Mouse (Mus musculus): ENCODE results near the gene Szt2. TPM values are rescaled to one million over a fixed set of nuclear protein-coding genes. Genes with fewer than 3 reads are reported as not detected.

Gene Szt2
- polyA plus RNA-seq, 1 experiment from 2014 or later = 4.7 TPM

DNA sequence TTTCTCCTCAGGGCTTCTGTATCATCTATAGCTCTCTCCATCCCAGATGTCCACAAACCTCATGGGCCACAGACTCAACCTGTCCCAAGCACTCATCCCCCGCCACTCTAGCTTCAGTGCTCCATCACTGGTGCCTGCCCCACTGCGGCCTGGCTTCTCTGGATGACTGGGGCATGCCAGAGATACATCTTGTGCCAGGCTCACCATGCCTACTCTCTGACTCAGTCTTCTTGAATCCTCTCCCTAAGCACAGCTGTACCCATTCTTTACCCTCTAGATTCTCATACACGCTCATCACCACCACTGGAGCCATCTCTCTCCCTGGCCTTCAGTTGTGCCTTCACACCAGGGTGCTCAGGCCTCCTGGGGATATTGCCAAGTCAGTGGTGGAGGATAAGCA, 45.1 kb downstream of the Szt2 start:
- ATAC-seq = no peak
- Histone ChIP-seq H3K36me3 (ENCODE audit: control insufficient read depth, insufficient read depth, low read length) (peaks cover 17% of the 10 kb centered on the region), H3K4me2 (ENCODE audit: low read depth, low read length) (no peak overlapping the region)

DNA sequence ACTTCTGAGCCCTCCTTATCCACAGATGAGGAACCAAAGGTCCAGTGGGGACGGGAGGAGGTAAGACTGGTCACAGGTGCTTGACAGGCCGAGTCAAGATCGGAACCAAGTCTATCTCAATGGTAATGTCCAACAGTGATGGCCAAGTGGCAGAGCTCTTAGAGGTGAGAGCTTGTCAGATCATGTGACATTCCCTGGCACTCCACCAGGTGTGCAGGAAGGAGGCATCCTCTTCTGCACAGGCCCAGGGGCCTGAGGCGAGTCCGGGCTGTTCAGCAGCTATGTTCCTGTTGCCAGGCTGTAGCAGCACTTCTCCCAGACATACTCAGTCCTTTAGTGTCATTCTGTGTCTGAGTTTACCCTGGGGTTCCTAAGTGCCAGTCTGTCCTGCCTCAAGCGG, 46.2 kb downstream of the Szt2 start:
- H3K36me3 ChIP-seq (ENCODE audit: control insufficient read depth, insufficient read depth, low read length) = peaks cover 17% of the 10 kb centered on the region
- no peak overlapping the region for H3K4me2 ChIP-seq (ENCODE audit: low read depth, low read length)
- ATAC-seq = no peak
- H3K27ac ChIP-seq (ENCODE audit: low read length) = no peak overlapping the region
- H3K9me3 ChIP-seq (ENCODE audit: control insufficient read depth, low read length) = no peaks in the 10 kb centered on the region
- H3K4me1 ChIP-seq (ENCODE audit: control insufficient read depth, insufficient read depth, low read length) = peaks cover 8% of the 10 kb centered on the region
- H3K9ac ChIP-seq (ENCODE audit: low read depth, low read length) = no peak overlapping the region
- no peak overlapping the region for H3K4me3 ChIP-seq (ENCODE audit: low read length)
- 91% methylated on average over 6 of the region's 6 CpGs for WGBS
- H3K27me3 ChIP-seq (replicated peaks; ENCODE audit: control insufficient read depth, insufficient read depth, low read length) = no peaks in the 10 kb centered on the region

More for the DNA sequence above, 45.1 kb downstream of the Szt2 start:
- 96% methylated on average over 3 of the region's 3 CpGs for WGBS
- Histone ChIP-seq H3K9me3 (ENCODE audit: control insufficient read depth, low read length) (no peaks in the 10 kb centered on the region), H3K9ac (ENCODE audit: low read depth, low read length) (no peak overlapping the region), H3K27ac (ENCODE audit: low read length) (no peak overlapping the region), H3K4me1 (ENCODE audit: control insufficient read depth, insufficient read depth, low read length) (peaks cover 8% of the 10 kb centered on the region), H3K4me3 (ENCODE audit: low read length) (no peak overlapping the region), H3K27me3 (replicated peaks; ENCODE audit: control insufficient read depth, insufficient read depth, low read length) (no peaks in the 10 kb centered on the region)

DNA sequence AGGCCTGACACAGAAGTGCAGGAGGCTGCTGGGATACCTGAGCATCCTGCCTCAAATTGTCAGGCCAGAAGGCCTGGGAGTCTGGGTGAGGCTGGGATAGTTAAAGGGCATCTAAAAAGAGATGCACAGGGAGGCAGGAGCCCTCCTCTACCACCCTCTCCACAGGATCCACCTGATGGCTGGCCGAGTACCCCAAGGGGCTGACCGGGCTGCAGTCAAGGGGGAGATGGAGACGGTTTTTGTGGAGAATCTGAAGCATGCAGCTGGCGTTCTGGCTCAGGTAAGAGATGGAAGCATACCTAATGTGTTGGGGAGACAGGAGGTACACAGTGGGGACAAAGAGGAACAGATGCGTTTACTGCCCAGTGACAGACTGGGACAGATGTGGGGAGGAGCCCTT, 47.6 kb downstream of the Szt2 start:
- 0 out of 2 replicates have a peak overlapping the region, but pooled peaks have one; percentile 0 for H3K9ac ChIP-seq (ENCODE audit: low read depth, low read length)
- H3K27me3 ChIP-seq (replicated peaks; ENCODE audit: control insufficient read depth, insufficient read depth, low read length) = no peaks in the 10 kb centered on the region
- H3K4me1 ChIP-seq (ENCODE audit: control insufficient read depth, insufficient read depth, low read length) = peaks cover 8% of the 10 kb centered on the region
- no peak overlapping the region for H3K4me3 ChIP-seq (ENCODE audit: low read length)
- 82% methylated on average over 5 of the region's 5 CpGs for WGBS
- no peaks in the 10 kb centered on the region for H3K9me3 ChIP-seq (ENCODE audit: control insufficient read depth, low read length)
- H3K36me3 ChIP-seq (ENCODE audit: control insufficient read depth, insufficient read depth, low read length) = peaks cover 17% of the 10 kb centered on the region
- no peak overlapping the region for H3K27ac ChIP-seq (ENCODE audit: low read length)
- H3K4me2 ChIP-seq (ENCODE audit: low read depth, low read length) = no peak overlapping the region
- no peak for ATAC-seq

DNA sequence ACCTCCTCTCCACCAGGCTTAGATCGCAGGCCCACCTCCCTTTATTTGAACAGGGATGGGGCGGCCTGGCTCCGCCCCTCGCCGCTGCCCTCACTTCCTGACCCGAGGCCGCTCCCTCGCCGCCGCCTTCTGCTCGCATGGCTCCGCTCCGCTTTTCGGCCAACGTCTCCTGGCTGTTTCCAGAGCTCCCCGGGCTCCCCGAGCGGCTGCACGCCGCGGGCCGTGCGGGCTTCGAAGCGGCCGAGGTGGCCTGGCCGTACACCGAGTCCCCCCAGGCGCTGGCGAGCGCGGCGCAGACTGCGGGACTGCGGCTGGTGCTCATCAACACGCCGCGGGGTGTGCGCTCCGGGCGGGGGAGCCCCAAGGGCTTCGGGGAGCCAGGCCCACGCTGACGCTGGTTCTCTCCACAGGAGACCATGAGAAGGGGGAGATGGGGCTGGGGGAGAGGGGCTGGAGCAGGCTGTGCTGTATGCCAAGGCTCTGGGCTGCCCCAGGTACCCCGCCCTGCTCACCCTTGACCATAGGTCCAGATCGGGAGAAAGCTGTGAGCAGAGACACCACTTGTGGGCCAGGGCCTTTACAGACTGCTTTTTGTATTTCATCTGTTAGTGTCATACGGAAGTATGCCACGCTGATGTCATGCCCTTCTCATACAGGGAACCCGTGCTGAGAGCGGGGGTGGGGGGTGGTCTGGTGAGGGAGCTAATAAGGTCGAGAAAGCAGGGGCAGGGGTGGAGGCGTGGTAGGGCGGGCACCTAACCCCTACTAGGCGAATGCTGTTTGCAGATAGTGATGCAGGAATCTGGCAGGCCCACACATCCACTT, 49.0 kb downstream of the Szt2 start:
- ATAC-seq = peak; percentile 79
- peaks cover 8% of the 10 kb centered on the region for H3K4me1 ChIP-seq (ENCODE audit: control insufficient read depth, insufficient read depth, low read length)
- peak overlapping the region; percentile 95 for H3K9ac ChIP-seq (ENCODE audit: low read depth, low read length)
- H3K27ac ChIP-seq (ENCODE audit: low read length) = peak overlapping the region; percentile 92
- no peaks in the 10 kb centered on the region for H3K9me3 ChIP-seq (ENCODE audit: control insufficient read depth, low read length)
- H3K4me2 ChIP-seq (ENCODE audit: low read depth, low read length) = peak overlapping the region; percentile 91
- peak overlapping the region; percentile 83 for H3K4me3 ChIP-seq (ENCODE audit: low read length)
- 1% methylated on average over 54 of the region's 54 CpGs for WGBS
- H3K27me3 ChIP-seq (replicated peaks; ENCODE audit: control insufficient read depth, insufficient read depth, low read length) = no peaks in the 10 kb centered on the region
- peaks cover 17% of the 10 kb centered on the region for H3K36me3 ChIP-seq (ENCODE audit: control insufficient read depth, insufficient read depth, low read length)

DNA sequence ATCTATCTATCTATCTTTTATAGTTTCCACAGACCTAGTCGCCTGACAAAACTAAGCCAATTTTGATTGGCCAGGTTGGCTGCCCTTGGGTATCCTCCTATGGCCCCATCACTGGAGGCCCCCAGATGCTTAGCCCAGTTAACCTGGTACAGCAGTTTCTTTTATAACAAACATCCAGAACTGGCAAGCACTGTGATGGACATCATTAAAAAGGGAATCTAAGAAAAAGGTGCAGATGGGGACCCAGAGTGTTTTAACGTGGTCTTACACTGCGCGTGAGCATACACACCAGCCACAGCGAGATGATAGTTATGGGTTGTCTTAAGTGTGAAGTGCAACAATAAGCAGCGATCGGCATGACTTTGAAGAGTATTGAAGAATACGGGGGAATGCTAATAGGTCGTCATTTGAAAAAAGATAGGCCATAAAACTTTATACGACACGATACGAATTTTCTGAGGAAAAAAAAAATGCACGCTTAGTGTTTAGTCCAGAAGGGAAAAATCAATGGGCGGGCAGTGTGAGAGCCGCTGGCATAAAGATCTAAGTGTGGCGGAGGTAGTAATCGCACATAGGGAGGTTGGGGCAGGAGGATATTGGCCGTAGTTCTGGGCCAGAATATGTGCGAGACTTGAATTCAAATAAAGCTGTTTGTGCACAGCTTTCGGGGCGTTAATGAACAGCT, 49.7 kb downstream of the Szt2 start:
- ATAC-seq = peak; percentile 38
- no peaks in the 10 kb centered on the region for H3K9me3 ChIP-seq (ENCODE audit: control insufficient read depth, low read length)

DNA sequence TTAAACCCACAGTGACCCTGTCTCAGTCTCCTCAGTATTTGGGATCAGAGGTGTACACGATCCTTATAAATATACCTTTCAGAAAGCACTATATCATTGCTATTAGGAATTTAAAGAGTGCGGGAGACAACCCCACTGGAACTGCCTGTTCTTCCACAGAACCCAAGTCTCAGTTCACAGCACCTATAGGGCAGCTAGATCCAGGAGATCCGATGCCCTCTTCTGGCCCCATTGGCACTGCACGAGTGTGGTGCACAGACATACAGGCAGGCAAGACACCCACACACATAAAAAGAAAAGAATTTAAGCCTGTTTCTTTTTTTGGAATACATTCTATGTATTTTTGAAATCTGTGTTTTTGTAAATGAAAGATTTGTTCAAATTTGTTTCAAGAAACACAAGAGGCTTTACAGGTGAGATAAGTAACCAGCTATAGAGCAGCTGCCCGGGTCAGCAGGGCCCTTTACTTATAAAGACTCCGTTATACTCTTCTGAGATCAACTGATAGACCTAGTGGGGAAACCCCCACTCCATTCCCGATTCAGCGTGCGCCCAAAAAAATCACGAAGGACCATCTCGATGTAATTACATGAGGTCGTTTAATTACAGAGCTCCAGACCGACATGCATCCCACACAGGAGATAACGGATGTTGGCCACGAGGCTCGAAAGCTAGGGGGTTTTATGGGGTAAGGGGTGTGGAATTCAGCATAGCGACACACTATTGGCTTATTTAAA, 50.7 kb downstream of the Szt2 start:
- no peak overlapping the region for H3K27ac ChIP-seq (ENCODE audit: low read length)
- 80% methylated on average over 17 of the region's 17 CpGs for WGBS
- ATAC-seq = no peak

More for the DNA sequence above, 49.7 kb downstream of the Szt2 start:
- Histone ChIP-seq H3K9ac (ENCODE audit: low read depth, low read length) (peak overlapping the region; percentile 95), H3K4me2 (ENCODE audit: low read depth, low read length) (peak overlapping the region; percentile 91), H3K27ac (ENCODE audit: low read length) (peak overlapping the region; percentile 92), H3K4me3 (ENCODE audit: low read length) (peak overlapping the region; percentile 83), H3K36me3 (ENCODE audit: control insufficient read depth, insufficient read depth, low read length) (peaks cover 14% of the 10 kb centered on the region), H3K4me1 (ENCODE audit: control insufficient read depth, insufficient read depth, low read length) (peaks cover 8% of the 10 kb centered on the region), H3K27me3 (replicated peaks; ENCODE audit: control insufficient read depth, insufficient read depth, low read length) (no peaks in the 10 kb centered on the region)
- 11% methylated on average over 21 of the region's 21 CpGs for WGBS

DNA sequence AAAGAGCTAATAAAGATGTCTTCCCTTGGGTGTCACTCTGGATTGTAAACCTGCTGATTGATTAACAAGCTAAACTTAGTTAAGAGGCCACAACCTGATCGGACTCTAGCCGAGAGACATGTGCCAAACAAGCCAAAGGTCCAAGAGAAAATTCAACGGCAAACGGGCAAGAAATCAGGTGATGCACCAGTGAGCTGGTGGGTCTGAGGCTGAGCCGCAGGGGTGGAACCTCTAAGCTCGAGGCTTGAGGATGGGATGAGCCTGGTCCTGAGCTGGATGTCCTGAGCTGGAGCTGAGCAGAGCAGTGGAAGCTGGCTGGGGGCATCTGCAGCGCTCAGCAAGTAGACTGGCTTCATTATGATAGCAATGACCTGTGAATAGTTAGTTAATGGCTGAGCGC, 51.6 kb downstream of the Szt2 start:
- Histone ChIP-seq H3K36me3 (ENCODE audit: control insufficient read depth, insufficient read depth, low read length) (no peaks in the 10 kb centered on the region), H3K27me3 (replicated peaks; ENCODE audit: control insufficient read depth, insufficient read depth, low read length) (no peaks in the 10 kb centered on the region), H3K9ac (ENCODE audit: low read depth, low read length) (no peak overlapping the region), H3K4me1 (ENCODE audit: control insufficient read depth, insufficient read depth, low read length) (peaks cover 8% of the 10 kb centered on the region), H3K4me3 (ENCODE audit: low read length) (no peak overlapping the region), H3K9me3 (ENCODE audit: control insufficient read depth, low read length) (no peaks in the 10 kb centered on the region), H3K4me2 (ENCODE audit: low read depth, low read length) (no peak overlapping the region), H3K27ac (ENCODE audit: low read length) (peak overlapping the region; percentile 57)
- ATAC-seq = peak; percentile 2; the same call in 1 of the 2 replicates
- 72% methylated on average over 8 of the region's 8 CpGs for WGBS

More for the DNA sequence above, 50.7 kb downstream of the Szt2 start:
- H3K4me3 ChIP-seq (ENCODE audit: low read length) = no peak overlapping the region
- no peaks in the 10 kb centered on the region for H3K27me3 ChIP-seq (replicated peaks; ENCODE audit: control insufficient read depth, insufficient read depth, low read length)
- H3K9ac ChIP-seq (ENCODE audit: low read depth, low read length) = no peak overlapping the region
- peaks cover 8% of the 10 kb centered on the region for H3K4me1 ChIP-seq (ENCODE audit: control insufficient read depth, insufficient read depth, low read length)
- H3K36me3 ChIP-seq (ENCODE audit: control insufficient read depth, insufficient read depth, low read length) = peaks cover 6% of the 10 kb centered on the region; the same call in 1 of the 2 replicates
- no peak overlapping the region for H3K4me2 ChIP-seq (ENCODE audit: low read depth, low read length)
- no peaks in the 10 kb centered on the region for H3K9me3 ChIP-seq (ENCODE audit: control insufficient read depth, low read length)

DNA sequence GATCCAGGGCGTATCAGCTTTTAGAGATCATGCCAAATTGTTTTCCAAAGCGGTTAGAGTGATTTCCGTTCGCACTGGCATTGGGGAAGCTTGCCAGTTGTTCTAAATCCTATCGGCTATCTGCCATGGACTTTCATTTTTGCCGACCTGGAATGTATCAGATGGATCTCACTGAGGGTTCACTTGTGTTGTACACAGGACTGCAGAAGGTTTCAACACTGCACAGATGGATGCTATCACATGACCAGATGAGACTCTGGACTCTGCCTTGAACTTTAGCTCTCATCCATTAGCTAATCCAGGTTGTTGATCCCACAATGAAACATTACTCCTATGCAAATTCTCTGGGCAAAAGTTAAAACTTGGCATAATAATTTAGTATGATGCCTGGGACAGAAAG, 52.3 kb downstream of the Szt2 start:
- Histone ChIP-seq H3K27ac (ENCODE audit: low read length) (peak overlapping the region; percentile 57; the same call in 1 of the 2 replicates), H3K4me1 (ENCODE audit: control insufficient read depth, insufficient read depth, low read length) (peaks cover 8% of the 10 kb centered on the region), H3K4me3 (ENCODE audit: low read length) (no peak overlapping the region), H3K9ac (ENCODE audit: low read depth, low read length) (no peak overlapping the region), H3K27me3 (replicated peaks; ENCODE audit: control insufficient read depth, insufficient read depth, low read length) (no peaks in the 10 kb centered on the region), H3K36me3 (ENCODE audit: control insufficient read depth, insufficient read depth, low read length) (no peaks in the 10 kb centered on the region), H3K4me2 (ENCODE audit: low read depth, low read length) (no peak overlapping the region), H3K9me3 (ENCODE audit: control insufficient read depth, low read length) (no peaks in the 10 kb centered on the region)
- ATAC-seq = peak; percentile 39
- WGBS = 83% methylated on average over 6 of the region's 6 CpGs

DNA sequence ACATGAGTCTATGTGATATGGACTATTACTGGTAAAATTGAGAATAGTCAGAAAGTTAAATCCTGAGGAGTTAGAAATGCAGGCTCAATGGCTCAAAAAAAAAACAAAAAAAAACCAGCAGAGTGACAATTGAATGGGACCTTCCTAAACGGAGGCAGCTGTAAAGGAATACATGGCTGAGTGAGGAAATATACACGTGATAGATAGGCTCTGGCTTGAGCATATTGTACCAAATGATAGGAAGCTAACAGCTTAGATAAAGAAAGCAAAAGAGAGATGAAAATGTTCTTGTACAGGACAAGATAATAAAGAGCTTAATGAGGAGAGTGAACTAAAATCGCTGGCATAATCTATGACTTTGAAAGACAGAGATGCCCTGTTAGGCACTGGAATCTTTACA, 54.8 kb downstream of the Szt2 start:
- Histone ChIP-seq H3K27ac (ENCODE audit: low read length) (no peak overlapping the region), H3K4me1 (ENCODE audit: control insufficient read depth, insufficient read depth, low read length) (no peaks in the 10 kb centered on the region), H3K36me3 (ENCODE audit: control insufficient read depth, insufficient read depth, low read length) (no peaks in the 10 kb centered on the region), H3K4me2 (ENCODE audit: low read depth, low read length) (no peak overlapping the region), H3K27me3 (replicated peaks; ENCODE audit: control insufficient read depth, insufficient read depth, low read length) (no peaks in the 10 kb centered on the region), H3K9me3 (ENCODE audit: control insufficient read depth, low read length) (no peaks in the 10 kb centered on the region), H3K4me3 (ENCODE audit: low read length) (no peak overlapping the region), H3K9ac (ENCODE audit: low read depth, low read length) (no peak overlapping the region)
- 76% methylated on average over 3 of the region's 3 CpGs for WGBS
- no peak for ATAC-seq

All from intestine, embryonic 16.5 days (tissue).